9 mouse cellular contexts compared by ENCODE assay signal in genomic region chr1:23892072-23892471, GRCm38 (mm10).
"Had no signal": no experiment of that assay in that cellular context is flagged by ENCODE, and none has a peak within 500 bp of the region (broad histone marks: within the 10 kb centered on the region; RNA-seq: fewer than 3 reads in every experiment).

No protein-coding gene starts in this region.

- H3K9me3 ChIP-seq: kidney, embryonic 15.5 days; limb, embryonic 15.5 days; liver, embryonic 12.5 days; midbrain, embryonic 15.5 days; neural tube, embryonic 12.5 days had no signal

- H3K36me3 ChIP-seq: kidney, embryonic 15.5 days; limb, embryonic 15.5 days; liver, embryonic 12.5 days; midbrain, embryonic 15.5 days; neural tube, embryonic 12.5 days had no signal

- DNase-seq: kidney, adult 2 months; kidney, postnatal 25 days; thymus, postnatal 14 days had no signal

- H3K4me3 ChIP-seq: kidney, embryonic 15.5 days; left cerebral cortex, adult 2 months; limb, embryonic 15.5 days; liver, embryonic 12.5 days; midbrain, embryonic 15.5 days; neural tube, embryonic 12.5 days had no signal

- H3K4me1 ChIP-seq: kidney, embryonic 15.5 days; limb, embryonic 15.5 days; liver, embryonic 12.5 days; midbrain, embryonic 15.5 days; neural tube, embryonic 12.5 days had no signal

- H3K27ac ChIP-seq: kidney, embryonic 15.5 days; left cerebral cortex, adult 2 months; limb, embryonic 15.5 days; liver, embryonic 12.5 days; midbrain, embryonic 15.5 days; neural tube, embryonic 12.5 days had no signal

- H3K27me3 ChIP-seq: kidney, embryonic 15.5 days; limb, embryonic 15.5 days; liver, embryonic 12.5 days; midbrain, embryonic 15.5 days; neural tube, embryonic 12.5 days had no signal
